32 mouse cellular contexts compared by ENCODE assay signal in the genomic region with DNA sequence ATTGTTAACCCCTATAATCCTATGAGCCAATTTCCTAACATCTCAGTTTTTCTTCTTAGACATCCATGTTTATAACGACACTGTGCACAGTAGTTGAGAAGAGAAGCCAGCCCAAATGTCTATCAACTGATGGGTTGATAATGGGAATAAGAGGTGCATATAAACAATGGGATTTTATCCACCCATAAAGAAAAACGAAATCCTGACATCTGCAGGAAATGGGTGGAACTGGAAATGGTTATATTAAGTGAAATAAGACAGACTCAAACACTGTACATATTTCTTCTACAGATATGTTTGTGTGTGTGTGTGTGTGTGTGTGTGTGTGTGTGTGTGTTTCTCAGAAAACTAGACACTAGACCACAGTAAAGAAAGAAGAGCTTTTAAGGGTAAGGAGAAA. TPM values are rescaled to one million over a fixed set of nuclear protein-coding genes. Genes with fewer than 3 reads are reported as not detected.
DNase-seq lines count a peak whose midpoint lies in the region; ATAC-seq and TF ChIP-seq lines count a peak whose summit lies in the region.
"Had no signal": no experiment of that assay in that cellular context is flagged by ENCODE, and none has a peak within 500 bp of the region (broad histone marks: within the 10 kb centered on the region; RNA-seq: fewer than 3 reads in every experiment).

No protein-coding gene starts in this region.

- TF ChIP-seq CTCF in intestine, postnatal 0 days (IDR thresholded peaks at IDR 0.05; ENCODE audit: low read depth), result peak; percentile 23; the same call in 1 of the 2 replicates
- TF ChIP-seq CTCF in lung, postnatal 0 days (IDR thresholded peaks at IDR 0.05), result no peak
- TF ChIP-seq CTCF in midbrain, postnatal 0 days (IDR thresholded peaks at IDR 0.05), result peak; percentile 71

- no peaks in the 10 kb centered on the region for H3K36me3 ChIP-seq in forebrain, embryonic 14.5 days (ENCODE audit: control insufficient read depth, insufficient read depth, low read length)
- H3K36me3 ChIP-seq in forebrain, embryonic 11.5 days (ENCODE audit: control insufficient read depth, insufficient read depth, low read length), result no peaks in the 10 kb centered on the region
- H3K36me3 ChIP-seq in intestine, postnatal 0 days (ENCODE audit: control insufficient read depth, insufficient read depth), result no peaks in the 10 kb centered on the region
- no peaks in the 10 kb centered on the region for H3K36me3 ChIP-seq in intestine, embryonic 16.5 days (ENCODE audit: control insufficient read depth, insufficient read depth, low read length)
- H3K36me3 ChIP-seq in lung, postnatal 0 days (ENCODE audit: insufficient read depth, low read length), result no peaks in the 10 kb centered on the region
- H3K36me3 ChIP-seq in midbrain, postnatal 0 days (ENCODE audit: insufficient read depth, low read length), result no peaks in the 10 kb centered on the region
- H3K36me3 ChIP-seq: embryonic facial prominence, embryonic 15.5 days; limb, embryonic 10.5 days; liver, embryonic 15.5 days; neural tube, embryonic 15.5 days; stomach, embryonic 15.5 days had no signal

- ATAC-seq in forebrain, embryonic 14.5 days, result no peak
- no peak for ATAC-seq in forebrain, embryonic 11.5 days (replicated peaks; ENCODE audit: low FRiP score)
- no peak for ATAC-seq in intestine, postnatal 0 days
- ATAC-seq in intestine, embryonic 16.5 days, result no peak
- no peak for ATAC-seq in lung, postnatal 0 days
- peak; percentile 34; the same call in 1 of the 2 replicates for ATAC-seq in midbrain, postnatal 0 days (ENCODE audit: low FRiP score)
- ATAC-seq: CD4-positive, CD25-positive, alpha-beta regulatory T cell, adult 4 months; inflammation-experienced regulatory T-cells, adult 6 months had no signal

- TF ChIP-seq EP300 in lung, postnatal 0 days (IDR thresholded peaks at IDR 0.05), result no peak

- H3K4me1 ChIP-seq in forebrain, embryonic 14.5 days (ENCODE audit: control insufficient read depth, insufficient read depth, low read length), result no peaks in the 10 kb centered on the region
- H3K4me1 ChIP-seq in forebrain, embryonic 11.5 days (replicated peaks; ENCODE audit: control insufficient read depth, insufficient read depth, low read length), result no peaks in the 10 kb centered on the region
- no peaks in the 10 kb centered on the region for H3K4me1 ChIP-seq in intestine, postnatal 0 days (replicated peaks; ENCODE audit: control insufficient read depth, insufficient read depth, low read length)
- no peaks in the 10 kb centered on the region for H3K4me1 ChIP-seq in intestine, embryonic 16.5 days (ENCODE audit: control insufficient read depth, insufficient read depth, low read length)
- H3K4me1 ChIP-seq in lung, postnatal 0 days (ENCODE audit: insufficient read depth, low read depth, low read length), result no peaks in the 10 kb centered on the region
- no peaks in the 10 kb centered on the region for H3K4me1 ChIP-seq in midbrain, postnatal 0 days (ENCODE audit: insufficient read depth, low read length)
- H3K4me1 ChIP-seq: embryonic facial prominence, embryonic 15.5 days; limb, embryonic 10.5 days; liver, embryonic 15.5 days; neural tube, embryonic 15.5 days; stomach, embryonic 15.5 days had no signal

- H3K4me2 ChIP-seq in forebrain, embryonic 14.5 days (ENCODE audit: low read length), result no peak overlapping the region
- H3K4me2 ChIP-seq in forebrain, embryonic 11.5 days (ENCODE audit: low read depth, low read length, severe bottlenecking), result no peak overlapping the region
- no peak overlapping the region for H3K4me2 ChIP-seq in intestine, postnatal 0 days (replicated peaks; ENCODE audit: low read depth)
- H3K4me2 ChIP-seq in intestine, embryonic 16.5 days (ENCODE audit: low read depth, low read length), result no peak overlapping the region
- H3K4me2 ChIP-seq in lung, postnatal 0 days (replicated peaks; ENCODE audit: low read depth, low read length), result no peak overlapping the region
- no peak overlapping the region for H3K4me2 ChIP-seq in midbrain, postnatal 0 days (ENCODE audit: low read depth, low read length, poor library complexity, severe bottlenecking)
- H3K4me2 ChIP-seq: embryonic facial prominence, embryonic 15.5 days; liver, embryonic 15.5 days; neural tube, embryonic 15.5 days; stomach, embryonic 15.5 days had no signal

- no peaks in the 10 kb centered on the region for H3K27me3 ChIP-seq in forebrain, embryonic 14.5 days (replicated peaks; ENCODE audit: control insufficient read depth, insufficient read depth, low read length)
- no peaks in the 10 kb centered on the region for H3K27me3 ChIP-seq in forebrain, embryonic 11.5 days (ENCODE audit: control insufficient read depth, insufficient read depth, low read length)
- H3K27me3 ChIP-seq in intestine, postnatal 0 days (replicated peaks; ENCODE audit: control insufficient read depth, insufficient read depth, low read length), result no peaks in the 10 kb centered on the region
- H3K27me3 ChIP-seq in intestine, embryonic 16.5 days (replicated peaks; ENCODE audit: control insufficient read depth, insufficient read depth, low read length), result no peaks in the 10 kb centered on the region
- H3K27me3 ChIP-seq in lung, postnatal 0 days (replicated peaks; ENCODE audit: insufficient read depth, low read length), result no peaks in the 10 kb centered on the region
- H3K27me3 ChIP-seq in midbrain, postnatal 0 days (ENCODE audit: insufficient read depth, low read length), result no peaks in the 10 kb centered on the region
- H3K27me3 ChIP-seq: embryonic facial prominence, embryonic 15.5 days; liver, embryonic 15.5 days; neural tube, embryonic 15.5 days; stomach, embryonic 15.5 days had no signal

- no peak overlapping the region for H3K9ac ChIP-seq in forebrain, embryonic 14.5 days (ENCODE audit: low read length)
- H3K9ac ChIP-seq in forebrain, embryonic 11.5 days (ENCODE audit: low read length), result no peak overlapping the region
- no peak overlapping the region for H3K9ac ChIP-seq in intestine, postnatal 0 days (ENCODE audit: low read depth, low read length)
- no peak overlapping the region for H3K9ac ChIP-seq in intestine, embryonic 16.5 days (ENCODE audit: low read depth, low read length)
- H3K9ac ChIP-seq in lung, postnatal 0 days (replicated peaks; ENCODE audit: low read depth), result no peak overlapping the region
- no peak overlapping the region for H3K9ac ChIP-seq in midbrain, postnatal 0 days (replicated peaks; ENCODE audit: low read length, poor library complexity, severe bottlenecking)
- H3K9ac ChIP-seq: embryonic facial prominence, embryonic 15.5 days; liver, embryonic 15.5 days; neural tube, embryonic 15.5 days; stomach, embryonic 15.5 days had no signal

- no peak overlapping the region for H3K4me3 ChIP-seq in forebrain, embryonic 14.5 days (ENCODE audit: low read depth, low read length)
- H3K4me3 ChIP-seq in forebrain, embryonic 11.5 days (ENCODE audit: low read depth, low read length), result no peak overlapping the region
- no peak overlapping the region for H3K4me3 ChIP-seq in intestine, postnatal 0 days (ENCODE audit: low read depth, low read length)
- H3K4me3 ChIP-seq in intestine, embryonic 16.5 days (ENCODE audit: low read length), result no peak overlapping the region
- no peak overlapping the region for H3K4me3 ChIP-seq in lung, postnatal 0 days (ENCODE audit: low read depth, low read length)
- H3K4me3 ChIP-seq in midbrain, postnatal 0 days (ENCODE audit: low read depth, low read length), result no peak overlapping the region
- H3K4me3 ChIP-seq: embryonic facial prominence, embryonic 15.5 days; gastrocnemius, adult 2 months; limb, embryonic 10.5 days; liver, embryonic 15.5 days; neural tube, embryonic 15.5 days; stomach, embryonic 15.5 days had no signal

- no peak overlapping the region for H3K27ac ChIP-seq in forebrain, embryonic 14.5 days (ENCODE audit: low read depth, low read length)
- H3K27ac ChIP-seq in forebrain, embryonic 11.5 days (ENCODE audit: low read depth, low read length), result no peak overlapping the region
- H3K27ac ChIP-seq in intestine, postnatal 0 days (ENCODE audit: low read depth, low read length), result no peak overlapping the region
- no peak overlapping the region for H3K27ac ChIP-seq in intestine, embryonic 16.5 days (ENCODE audit: low read length)
- no peak overlapping the region for H3K27ac ChIP-seq in lung, postnatal 0 days (ENCODE audit: low read length)
- H3K27ac ChIP-seq in midbrain, postnatal 0 days (ENCODE audit: low read depth, low read length), result no peak overlapping the region
- H3K27ac ChIP-seq: embryonic facial prominence, embryonic 15.5 days; gastrocnemius, adult 2 months; limb, embryonic 10.5 days; liver, embryonic 15.5 days; neural tube, embryonic 15.5 days; stomach, embryonic 15.5 days had no signal

- 55% methylated on average over 2 of the region's 2 CpGs for WGBS in forebrain, embryonic 14.5 days
- WGBS in forebrain, embryonic 11.5 days, result 63% methylated on average over 2 of the region's 2 CpGs
- 49% methylated on average over 2 of the region's 2 CpGs for WGBS in intestine, postnatal 0 days
- 39% methylated on average over 2 of the region's 2 CpGs for WGBS in intestine, embryonic 16.5 days
- WGBS in lung, postnatal 0 days, result 18% methylated on average over 2 of the region's 2 CpGs
- WGBS in midbrain, postnatal 0 days, result 32% methylated on average over 2 of the region's 2 CpGs

- H3K9me3 ChIP-seq in forebrain, embryonic 14.5 days (replicated peaks; ENCODE audit: control insufficient read depth, low read length), result no peaks in the 10 kb centered on the region
- H3K9me3 ChIP-seq in forebrain, embryonic 11.5 days (ENCODE audit: control insufficient read depth, low read length), result no peaks in the 10 kb centered on the region
- H3K9me3 ChIP-seq in intestine, postnatal 0 days (ENCODE audit: control insufficient read depth), result no peaks in the 10 kb centered on the region
- H3K9me3 ChIP-seq in intestine, embryonic 16.5 days (ENCODE audit: control insufficient read depth, low read length), result no peaks in the 10 kb centered on the region
- no peaks in the 10 kb centered on the region for H3K9me3 ChIP-seq in lung, postnatal 0 days (ENCODE audit: low read length)
- no peaks in the 10 kb centered on the region for H3K9me3 ChIP-seq in midbrain, postnatal 0 days (ENCODE audit: low read length)
- H3K9me3 ChIP-seq: embryonic facial prominence, embryonic 15.5 days; limb, embryonic 10.5 days; neural tube, embryonic 15.5 days; stomach, embryonic 15.5 days had no signal

- DNase-seq in forebrain, embryonic 14.5 days (ENCODE audit: low spot score), result peak; percentile 16
- no peak for DNase-seq in forebrain, embryonic 11.5 days (ENCODE audit: low spot score)
- DNase-seq in lung, postnatal 0 days (ENCODE audit: low spot score), result peak; percentile 1
- no peak for DNase-seq in lung, postnatal 36 days
- DNase-seq in midbrain, postnatal 0 days (ENCODE audit: low spot score), result peak; percentile 45
- DNase-seq: adrenal gland, postnatal 25 days; cerebellum, adult 11 months; cerebellum, adult 9-11 months; gastrocnemius, adult 2 months; kidney, adult 8-10 months; kidney, postnatal 25 days; liver; right cerebral cortex, adult 18-20 months; thymus, adult 18-20 months; thymus, postnatal 36 days had no signal

RNA-seq across cellular contexts. Expression of a gene that starts 37.8 kb away (rescaled TPM):
- not detected in 2 replicates for polyA plus RNA-seq in forebrain, embryonic 14.5 days (2014; fragmentation: Nextera tagmentation; extraction: Ambion mirVana)
- not detected in 2 replicates for polyA plus RNA-seq in forebrain, embryonic 11.5 days (2014; fragmentation: Nextera tagmentation; extraction: Ambion mirVana)
- not detected in 2 replicates for polyA plus RNA-seq in intestine, postnatal 0 days (2015; fragmentation: Nextera tagmentation; extraction: Ambion mirVana)
- not detected in 2 replicates for polyA plus RNA-seq in intestine, embryonic 16.5 days (2015; fragmentation: Nextera tagmentation; extraction: Ambion mirVana)
- not detected in 2 replicates for polyA plus RNA-seq in lung, postnatal 0 days (2015; fragmentation: Nextera tagmentation; extraction: Ambion mirVana)
- not detected in 2 replicates for total RNA-seq in midbrain, postnatal 0 days (2014; rRNA removed)
- polyA plus RNA-seq in midbrain, postnatal 0 days (2015; fragmentation: Nextera tagmentation; extraction: Ambion mirVana), result not detected in 2 replicates
- total RNA-seq: adrenal gland, postnatal 25 days; common myeloid progenitor, adult 5-6 weeks; gastrocnemius, adult 2 months; gastrocnemius, postnatal 4 days; layer of hippocampus, adult 8-10 months; left cerebral cortex, adult 18-20 months had no signal
- polyA plus RNA-seq: CD4-positive, CD25-positive, alpha-beta regulatory T cell, adult 4 months; embryonic facial prominence, embryonic 15.5 days; frontal cortex, adult 2 months; heart, embryonic 16.5 days; hindbrain, embryonic 11.5 days; inflammation-experienced regulatory T-cells, adult 6 months; limb, embryonic 10.5 days; liver, embryonic 15.5 days; lung, embryonic 16.5 days; neural tube, embryonic 15.5 days; stomach, embryonic 15.5 days had no signal

Comparison
In these comparisons a context has a peak if more than half of its experiments do, and no peak if none do; other contexts are left out.
1. DNase-seq: peak in forebrain, embryonic 14.5 days (single experiment), lung, postnatal 0 days (single experiment) and midbrain, postnatal 0 days (single experiment); none in forebrain, embryonic 11.5 days (single experiment) and lung, postnatal 36 days (single experiment).